Mouse (Mus musculus) right cerebral cortex, postnatal 36 days (tissue): ENCODE data around the gene Parl.

Experiments
- DNase-seq, 2 experiments: peaks; one replicate each; pipeline ENCODE4 v3.0.0; 2022; ENCODE audit warnings: low spot score in 2 of 2, mixed read lengths in 1 of 2

Parl gene

DNA sequence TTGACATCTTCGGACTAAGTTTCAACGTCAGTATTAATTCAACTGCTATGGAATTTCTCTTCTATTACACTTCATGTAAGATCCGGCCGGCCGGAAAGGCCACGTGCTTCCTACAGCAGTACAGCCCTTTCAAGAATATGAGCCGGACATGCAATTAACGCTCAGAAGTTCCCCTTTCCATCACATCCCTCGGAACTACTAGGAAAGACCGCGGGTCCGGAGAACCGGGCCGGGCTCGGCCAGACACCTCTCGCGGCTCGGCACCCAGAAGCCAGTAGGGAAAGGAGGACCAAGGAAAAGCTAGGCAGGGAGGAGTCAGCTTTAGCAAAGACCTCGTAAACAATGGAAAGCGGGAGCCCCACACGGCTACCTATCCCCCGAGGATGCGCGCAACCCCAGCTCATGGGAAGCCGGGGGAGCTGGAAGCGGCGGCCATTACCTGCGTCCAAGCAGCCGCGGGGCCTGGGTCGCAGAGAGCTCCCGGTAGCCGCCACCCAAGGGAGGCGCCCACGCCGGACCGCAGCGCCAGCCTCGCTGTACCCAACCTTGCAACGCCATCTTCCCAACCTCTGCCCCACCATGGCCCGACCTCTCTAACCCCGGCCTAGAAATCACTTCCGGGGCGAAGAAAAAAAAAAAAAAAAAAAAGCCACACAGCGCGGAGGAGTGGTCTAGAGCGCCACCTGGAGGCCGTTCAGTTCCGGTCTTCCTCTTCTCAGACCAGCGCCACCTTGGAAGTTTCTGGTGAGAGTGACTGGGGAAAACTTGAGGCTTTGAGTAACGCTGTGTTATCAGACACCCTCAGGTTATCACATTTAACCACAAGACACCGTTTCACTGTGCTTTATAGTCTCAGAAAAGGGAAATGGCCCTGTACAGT is at the start of gene Parl:
Gene Parl (minus strand): TSS at position 618 of the 880 bp plus-strand sequence.
- peak; percentile 56 to 74 for DNase-seq

DNA sequence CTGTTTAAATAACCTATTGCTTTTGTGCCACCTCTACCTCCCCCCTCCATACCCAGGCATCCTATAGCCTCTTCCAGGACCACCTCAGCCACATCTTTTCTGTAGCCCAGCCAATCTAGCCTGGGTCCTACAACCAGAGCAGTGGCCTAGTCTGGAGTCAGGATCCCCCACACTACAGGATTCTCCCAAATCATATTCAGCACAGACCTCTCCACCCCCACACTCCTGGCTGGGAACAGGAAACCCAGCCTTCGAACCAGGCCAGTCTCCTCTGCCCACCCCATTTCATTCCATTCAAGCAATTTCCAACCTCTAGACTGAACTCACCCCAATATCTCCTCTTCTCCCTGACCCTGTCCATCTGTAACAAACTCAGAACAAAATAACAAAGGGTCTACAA is 43.3 kb upstream of the Parl start:
- DNase-seq = no peak

- DNase-seq = peak; percentile 74 to 88
Observed at GRCm38 (mm10) chr16:20338616-20339015, 36.4 kb upstream of the Parl start.

DNA sequence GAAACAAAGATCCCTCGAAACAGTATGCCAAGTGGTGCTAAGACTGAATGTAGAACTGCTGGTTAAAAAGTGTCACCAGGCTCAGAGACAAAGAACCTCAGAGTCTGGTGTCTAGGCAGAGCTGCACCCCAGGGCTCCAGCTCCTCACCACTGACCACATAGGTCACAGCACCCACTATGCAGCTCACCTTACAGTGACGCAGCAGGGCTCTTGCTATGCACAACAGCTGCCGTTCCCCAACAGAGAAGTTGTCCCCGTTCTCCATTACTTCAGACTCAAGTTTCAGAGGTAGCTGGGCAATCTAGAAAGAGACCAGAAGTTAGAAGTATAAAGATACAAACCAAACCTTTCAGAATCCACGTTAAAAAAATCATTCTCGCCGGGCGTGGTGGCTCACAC is 32.7 kb upstream of the Parl start:
- DNase-seq = no peak

DNA sequence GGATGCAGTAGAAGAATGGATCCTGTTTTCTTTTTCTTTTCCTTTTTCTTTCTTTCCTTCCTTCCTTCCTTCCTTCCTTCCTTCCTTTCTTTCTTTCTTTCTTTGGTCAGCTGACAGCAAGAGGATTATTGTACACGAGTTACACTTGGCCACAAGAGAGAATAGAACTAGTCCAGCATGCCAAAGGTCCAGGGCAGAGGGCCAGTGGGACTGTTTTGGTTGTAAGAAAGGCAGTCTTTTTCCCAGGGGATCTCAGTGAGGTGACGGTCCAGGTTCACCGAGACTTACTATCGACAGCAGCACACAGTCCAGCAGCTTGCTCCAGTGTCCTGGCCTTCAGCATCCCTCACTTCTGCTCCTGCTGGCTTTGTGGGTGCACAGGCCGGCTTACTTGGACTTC is 26.1 kb upstream of the Parl start:
- DNase-seq = no peak

GRCm38 (mm10) chr16:20325286-20325685 is 23.1 kb upstream of the Parl start, which contains the start of gene Cyp2ab1:
Gene Cyp2ab1, minus strand, starts transcription at chr16:20325404.
- no peak for DNase-seq

DNA sequence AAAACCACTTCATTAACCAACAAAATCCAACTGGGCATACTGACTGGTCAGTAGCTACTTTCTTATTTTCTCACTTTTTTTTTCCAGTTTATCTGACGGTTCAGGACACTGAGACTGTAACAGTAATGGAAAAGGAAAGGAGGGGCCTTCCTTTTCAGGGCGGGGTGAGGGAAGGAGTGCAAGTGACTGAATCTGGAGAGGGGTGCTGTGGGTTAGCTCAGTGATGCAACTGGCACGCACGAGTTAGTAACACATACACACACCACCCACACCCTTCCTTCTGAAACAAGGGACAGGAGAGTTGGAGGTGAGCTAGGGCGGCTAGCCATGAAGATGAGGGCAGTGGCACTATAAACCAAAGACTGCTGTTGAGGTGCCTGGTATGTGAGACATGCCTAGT is 21.7 kb upstream of the Parl start:
- DNase-seq = no peak

GRCm38 (mm10) chr16:20322274-20322673 is 20.1 kb upstream of the Parl start:
- no peak for DNase-seq

GRCm38 (mm10) chr16:20316770-20317169 is 14.6 kb upstream of the Parl start:
- no peak for DNase-seq

DNA sequence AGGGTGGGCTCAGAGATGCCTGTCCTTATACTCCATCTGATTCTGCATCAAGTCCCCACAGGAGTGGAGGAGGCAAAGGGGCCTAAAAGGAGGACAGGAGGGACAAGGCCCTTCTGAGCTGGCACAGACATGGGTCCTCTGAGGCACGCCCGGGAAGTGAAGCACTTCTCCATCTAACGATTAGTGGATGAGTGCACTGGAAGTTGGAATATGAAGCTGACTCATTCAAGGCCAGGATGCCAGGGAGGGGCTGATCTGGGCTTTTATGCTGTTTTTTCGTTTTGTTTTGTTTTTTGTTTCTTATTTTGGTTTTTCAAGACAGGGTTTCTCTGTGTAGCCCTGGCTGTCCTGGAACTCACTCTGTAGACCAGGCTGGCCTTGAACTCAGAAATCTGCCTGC is 13.1 kb upstream of the Parl start:
- no peak for DNase-seq

DNA sequence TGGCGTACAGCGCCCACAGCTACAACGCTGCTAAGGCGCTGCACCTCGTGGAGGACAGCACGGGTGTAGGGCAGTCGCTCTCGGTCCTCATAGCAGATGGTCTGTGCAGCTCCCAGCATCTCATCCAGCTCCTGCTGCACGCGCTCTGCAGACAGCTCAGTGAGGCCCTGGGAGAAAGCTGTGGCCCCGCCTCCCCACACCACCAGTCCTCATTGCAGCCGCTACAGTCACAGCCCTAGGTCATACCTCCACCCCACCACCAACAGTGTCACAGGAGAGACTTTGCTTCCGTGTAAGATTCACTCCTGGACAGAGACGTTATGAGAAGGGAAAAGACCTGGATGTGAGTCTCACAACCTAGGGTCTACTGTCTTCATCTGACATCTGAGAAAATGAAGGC is 10.1 kb upstream of the Parl start:
- no peak for DNase-seq

DNA sequence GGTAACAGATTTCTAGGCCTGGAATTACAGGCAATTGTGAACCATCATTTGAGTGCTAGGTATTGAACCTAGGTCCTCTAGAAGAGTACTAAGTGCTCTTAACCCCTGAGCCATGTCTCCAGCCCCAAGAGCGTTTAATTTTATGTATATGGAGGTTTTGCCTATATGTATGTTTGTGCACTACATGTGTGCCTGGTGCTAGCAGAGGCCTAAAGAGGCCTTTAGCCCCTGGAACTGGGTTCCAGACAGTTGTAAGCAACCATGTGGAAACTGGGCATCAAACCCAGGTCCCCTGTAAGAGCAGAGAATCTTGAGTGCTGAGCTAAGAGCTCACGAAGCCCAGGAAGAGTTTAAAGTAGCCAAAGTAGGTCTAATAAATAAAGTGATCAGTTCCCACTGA is 2.1 kb downstream of the Parl start:
- no peak for DNase-seq

GRCm38 (mm10) chr16:20280238-20280637 is 21.9 kb downstream of the Parl start:
- DNase-seq = no peak

- DNase-seq = no peak
Observed at GRCm38 (mm10) chr16:20279395-20279794, 22.8 kb downstream of the Parl start.

DNA sequence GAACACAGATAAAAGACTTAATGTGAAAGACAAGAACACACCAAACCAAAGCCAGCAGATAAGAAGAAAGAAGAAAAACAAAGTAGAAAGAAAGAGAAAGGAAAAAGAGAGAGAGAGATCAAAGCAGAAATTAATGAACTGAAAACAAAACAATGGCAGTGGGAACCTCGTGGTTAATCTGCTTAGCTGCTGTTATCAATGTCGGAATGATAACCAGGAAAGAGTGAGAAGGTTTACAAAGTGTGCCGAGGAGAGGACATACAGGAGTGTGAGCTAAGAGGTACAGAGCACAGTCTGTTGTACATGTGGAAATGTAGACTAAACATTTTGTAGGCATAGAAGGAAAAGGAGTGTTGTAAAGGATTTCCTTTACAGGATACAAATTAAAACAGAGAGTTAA is 29.2 kb downstream of the Parl start:
- DNase-seq = no peak

DNA sequence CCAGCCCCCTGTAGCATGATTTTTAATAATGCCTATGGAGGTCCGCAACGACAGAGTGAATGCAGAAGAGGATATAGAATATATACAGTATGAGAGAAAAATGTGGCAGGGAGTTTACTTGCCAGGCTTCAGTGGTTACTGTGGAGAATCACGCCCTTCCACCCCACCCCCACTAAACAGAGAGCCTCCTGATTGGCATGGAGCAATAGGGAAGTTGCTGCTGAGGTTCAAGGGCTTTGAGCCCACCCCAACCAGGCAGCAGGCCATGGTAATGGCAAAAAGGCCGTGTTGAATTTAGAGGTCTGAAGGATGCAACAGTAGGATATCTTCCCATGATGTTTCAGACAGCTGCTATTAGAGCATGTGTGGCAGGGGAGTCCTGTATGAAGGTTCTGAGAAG is 30.8 kb downstream of the Parl start:
- no peak for DNase-seq

- no peak for DNase-seq
Observed at GRCm38 (mm10) chr16:20265089-20265488, 37.1 kb downstream of the Parl start.

- DNase-seq = no peak
Observed at GRCm38 (mm10) chr16:20257926-20258325, 44.3 kb downstream of the Parl start.

DNA sequence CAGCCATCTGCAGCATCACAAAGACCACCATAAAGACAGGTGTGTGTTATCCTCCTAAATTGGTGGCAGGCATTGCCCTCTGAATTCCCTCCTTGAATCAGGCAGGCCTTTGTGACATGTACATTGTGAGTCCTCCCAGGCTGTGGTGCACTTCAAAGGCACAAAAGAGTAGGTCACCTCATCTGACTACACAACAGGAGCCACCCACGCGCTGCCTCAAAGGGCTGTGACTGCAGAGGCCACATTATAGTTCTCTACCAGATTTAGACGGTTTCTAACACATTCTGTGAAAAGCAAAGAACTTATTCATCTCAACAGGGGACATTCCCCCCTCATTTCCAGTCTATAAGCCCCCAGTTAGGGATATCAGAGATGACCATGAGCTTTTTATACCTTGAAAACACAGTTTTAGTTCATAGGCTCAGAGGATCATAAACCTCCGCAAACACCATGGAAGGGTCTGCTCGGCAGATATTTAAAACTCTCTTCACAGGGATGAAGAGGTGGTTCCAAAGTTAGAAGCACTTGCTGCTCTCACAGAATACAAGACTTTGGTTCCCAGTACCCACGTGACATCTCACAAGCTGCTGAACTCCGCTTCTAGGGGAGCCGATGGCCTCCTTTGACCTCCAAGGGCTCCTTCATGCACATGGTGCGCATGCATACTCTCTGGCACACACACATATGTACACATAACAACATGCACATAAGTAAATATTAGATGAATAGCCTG is 53.6 kb downstream of the Parl start:
- DNase-seq = peak in 1 of 2 experiments; percentile 69

- DNase-seq = no peak
Observed at GRCm38 (mm10) chr16:20247103-20247502, 55.1 kb downstream of the Parl start.

DNA sequence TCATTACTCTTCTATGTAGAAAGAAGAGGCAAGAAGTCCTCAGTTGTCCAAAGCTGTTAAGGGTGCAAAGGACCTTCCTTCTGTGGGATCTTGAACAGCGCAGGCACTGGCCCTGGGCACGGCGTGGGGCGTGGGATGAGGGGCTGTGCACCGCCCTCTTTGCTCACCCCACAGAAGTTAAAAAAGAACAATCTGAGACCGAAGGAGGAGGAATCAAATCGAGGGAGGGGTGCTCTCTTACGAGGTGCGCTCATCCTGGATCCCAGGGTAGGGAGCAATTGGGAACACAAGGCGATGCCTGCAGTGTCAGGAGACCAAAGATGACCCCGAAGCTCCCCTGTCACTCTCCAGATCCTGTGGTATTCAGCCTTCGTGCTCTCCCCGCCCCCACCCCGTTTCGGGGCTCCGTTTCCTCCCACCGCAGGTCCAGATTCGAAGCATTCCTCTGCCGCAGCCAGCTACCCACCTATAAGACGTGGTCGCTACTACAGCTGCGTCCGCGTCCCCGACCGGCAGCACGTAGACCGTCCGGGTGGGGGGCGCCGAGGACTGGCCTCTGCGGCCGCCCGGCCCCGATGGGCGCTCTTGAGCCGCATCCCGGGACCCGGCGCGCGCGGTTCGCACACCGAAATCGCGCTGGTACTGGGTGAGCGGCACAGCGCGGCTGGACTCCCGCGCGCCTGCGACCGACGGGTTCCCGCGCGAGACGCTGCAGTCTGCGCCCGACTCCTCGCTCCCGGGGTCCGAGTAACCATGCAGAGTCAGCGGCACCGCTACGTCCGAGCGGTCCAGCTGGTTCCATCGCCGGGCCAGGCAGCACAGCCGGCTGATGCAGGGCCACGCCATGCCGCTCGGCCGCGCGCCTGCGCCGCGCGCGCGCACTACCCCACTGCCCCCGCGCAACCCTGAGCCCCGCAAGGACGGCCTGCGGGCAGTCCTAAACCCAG is 61.4 kb downstream of the Parl start, which contains the start of gene Map6d1:
Gene Map6d1 (minus strand): TSS at position 891 of the 947 bp plus-strand sequence.
- DNase-seq = peak; percentile 41 to 48

DNA sequence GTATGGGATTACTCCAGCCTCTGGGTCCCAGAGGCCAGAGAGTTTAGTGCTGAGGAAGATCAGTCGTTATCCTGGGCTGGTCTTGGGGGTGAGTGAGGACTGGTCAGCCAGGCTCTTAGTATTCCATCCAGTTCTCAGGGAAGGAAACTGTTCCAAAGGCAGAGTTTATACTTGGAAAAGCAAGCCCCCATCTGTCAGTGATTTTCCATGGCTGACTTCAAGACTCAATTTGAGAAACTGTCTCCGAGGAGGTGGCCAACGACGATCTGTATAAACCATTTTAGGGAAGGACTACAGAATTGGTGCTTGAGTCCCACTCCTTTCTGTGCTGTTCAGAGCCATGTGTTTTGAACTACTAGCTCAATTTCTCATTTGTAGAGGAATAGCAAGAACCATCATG is 63.5 kb downstream of the Parl start:
- DNase-seq = no peak
